Comparison of ENCODE assay signal across 10 mouse cellular contexts in genomic region chr11:102624888-102625407, GRCm38 (mm10). TPM values are rescaled to one million over a fixed set of nuclear protein-coding genes. Genes with fewer than 3 reads are reported as not detected.
A peak's percentile ranks its signal among the peaks of the same experiment; 100 is the strongest.
DNase-seq lines count a peak whose midpoint lies in the region; ATAC-seq lines count a peak whose summit lies in the region.
"Had no signal": no experiment of that assay in that cellular context is flagged by ENCODE, and none has a peak within 500 bp of the region (broad histone marks: within the 10 kb centered on the region; RNA-seq: fewer than 3 reads in every experiment).

No protein-coding gene starts in this region.

- H3K4me3 ChIP-seq in megakaryocyte, embryonic 14.5 days (replicated peaks) = peak overlapping the region; percentile 0
- no peak overlapping the region for H3K4me3 ChIP-seq in liver, embryonic 13.5 days (replicated peaks)

- DNase-seq in cerebellum, postnatal 25 days = peak; percentile 39 to 48
- DNase-seq in cerebellum, adult 9-11 months = no peak
- no peak for DNase-seq in liver, embryonic 13.5 days
- DNase-seq in layer of hippocampus, postnatal 25 days (ENCODE audit: extremely low spot score in 1 of 2, low spot score in 1 of 2) = no peak
- DNase-seq in natural killer cell, adult 2 months (ENCODE audit: low spot score in 2 of 2) = no peak
- DNase-seq in thymus, postnatal 14 days = no peak
- DNase-seq: B cell, adult 2 months had no signal

- WGBS in liver, embryonic 13.5 days (ENCODE audit: insufficient replicate concordance) = 61% methylated on average over 14 of the region's 14 CpGs

- peaks cover 23% of the 10 kb centered on the region for H3K9me3 ChIP-seq in megakaryocyte, embryonic 14.5 days
- no peaks in the 10 kb centered on the region for H3K9me3 ChIP-seq in liver, embryonic 13.5 days (replicated peaks)

- peaks cover 56% of the 10 kb centered on the region for H3K27me3 ChIP-seq in megakaryocyte, embryonic 14.5 days (replicated peaks)
- H3K27me3 ChIP-seq in liver, embryonic 13.5 days = no peaks in the 10 kb centered on the region

- H3K4me2 ChIP-seq in liver, embryonic 13.5 days = no peak overlapping the region

- no peak overlapping the region for H3K9ac ChIP-seq in liver, embryonic 13.5 days

- no peaks in the 10 kb centered on the region for H3K36me3 ChIP-seq in megakaryocyte, embryonic 14.5 days (replicated peaks; ENCODE audit: low read length)
- H3K36me3 ChIP-seq in liver, embryonic 13.5 days = no peaks in the 10 kb centered on the region

- peaks cover 3% of the 10 kb centered on the region; the same call in 1 of the 2 replicates for H3K4me1 ChIP-seq in megakaryocyte, embryonic 14.5 days
- H3K4me1 ChIP-seq in liver, embryonic 13.5 days (replicated peaks) = no peaks in the 10 kb centered on the region

- ATAC-seq in megakaryocyte, adult 5-6 weeks (ENCODE audit: poor library complexity, severe bottlenecking) = no peak
- ATAC-seq in liver, embryonic 13.5 days (ENCODE audit: low read depth) = no peak

- 0 out of 2 replicates have a peak overlapping the region, but pooled peaks have one; percentile 9 for H3K27ac ChIP-seq in liver, embryonic 13.5 days

RNA-seq across cellular contexts. Expression of gene Fzd2, which starts 20.8 kb away (rescaled TPM):
- polyA plus RNA-seq in megakaryocyte, embryonic 14.5 days (2012; ENCODE audit: insufficient read depth, low replicate concordance) = 1.2 and 3.1 TPM in 2 replicates
- total RNA-seq in megakaryocyte, adult 5-6 weeks (2015) = not detected in 2 replicates
- total RNA-seq in megakaryocyte, adult 5-6 weeks (2017) = not detected in 2 replicates
- polyA plus RNA-seq in liver, embryonic 13.5 days (2015; fragmentation: Nextera tagmentation; extraction: Ambion mirVana) = 0.99 and 1.1 TPM in 2 replicates
- total RNA-seq in layer of hippocampus, postnatal 25 days (2021) = 1 to 10 TPM; 6.6 to 9.9 TPM

RNA-seq across cellular contexts. Expression of gene Meioc, which starts 38.6 kb away (rescaled TPM):
- not detected in 2 replicates for polyA plus RNA-seq in megakaryocyte, embryonic 14.5 days (2012; ENCODE audit: insufficient read depth, low replicate concordance)
- total RNA-seq in megakaryocyte, adult 5-6 weeks (2015) = not detected in 2 replicates
- not detected in 2 replicates for total RNA-seq in megakaryocyte, adult 5-6 weeks (2017)
- polyA plus RNA-seq in liver, embryonic 13.5 days (2015; fragmentation: Nextera tagmentation; extraction: Ambion mirVana) = 0.12 TPM in 1 of 2 replicates, not detected in the other
- total RNA-seq in layer of hippocampus, postnatal 25 days (2021) = not detected
- total RNA-seq: gastrocnemius, postnatal 25 days had no signal

RNA-seq across cellular contexts. Expression of gene Gm11627, which starts 45.7 kb away (rescaled TPM):
- polyA plus RNA-seq in megakaryocyte, embryonic 14.5 days (2012; ENCODE audit: insufficient read depth, low replicate concordance) = not detected in 2 replicates
- total RNA-seq in megakaryocyte, adult 5-6 weeks (2015) = not detected in 2 replicates
- total RNA-seq in megakaryocyte, adult 5-6 weeks (2017) = not detected in 2 replicates
- polyA plus RNA-seq in liver, embryonic 13.5 days (2015; fragmentation: Nextera tagmentation; extraction: Ambion mirVana) = 0.68 and 0.94 TPM in 2 replicates
- total RNA-seq in layer of hippocampus, postnatal 25 days (2021) = 1 to 10 TPM; 3.1 to 3.7 TPM

Comparison
In these comparisons a context has a peak if more than half of its experiments do, and no peak if none do; other contexts are left out.
1. DNase-seq: peak in cerebellum, postnatal 25 days (2 of 2); none in cerebellum, adult 9-11 months (single experiment), liver, embryonic 13.5 days (single experiment), layer of hippocampus, postnatal 25 days (0 of 2), natural killer cell, adult 2 months (0 of 2) and thymus, postnatal 14 days (single experiment).
2. RNA of gene Fzd2, which starts 20.8 kb away (total RNA-seq): 6.6 to 9.9 TPM in layer of hippocampus, postnatal 25 days; not detected in megakaryocyte, adult 5-6 weeks; every median in the first group is over 4 times any median in the second.
3. RNA of gene Gm11627, which starts 45.7 kb away (total RNA-seq): 3.1 to 3.7 TPM in layer of hippocampus, postnatal 25 days; not detected in megakaryocyte, adult 5-6 weeks; every median in the first group is over 4 times any median in the second.